Mouse (Mus musculus) ES-Bruce4 (cell line): Measurements from ENCODE around the gene Zfp385c.

Experiments used
- CTCF ChIP-seq: IDR thresholded peaks from one replicate; pipeline ENCODE4 v1.8.1; 2011; ENCODE audit warnings: low read depth, low read length
- EP300 ChIP-seq: IDR thresholded peaks from 2 replicates; pipeline ENCODE4 v1.6.1; 2011; ENCODE audit warnings: low read depth, low read length; ENCODE audit not compliant: insufficient read depth
- POLR2A ChIP-seq: IDR thresholded peaks from one replicate; pipeline ENCODE4 v1.8.1; 2011; ENCODE audit warnings: low read length; ENCODE audit not compliant: insufficient read depth

DNA sequence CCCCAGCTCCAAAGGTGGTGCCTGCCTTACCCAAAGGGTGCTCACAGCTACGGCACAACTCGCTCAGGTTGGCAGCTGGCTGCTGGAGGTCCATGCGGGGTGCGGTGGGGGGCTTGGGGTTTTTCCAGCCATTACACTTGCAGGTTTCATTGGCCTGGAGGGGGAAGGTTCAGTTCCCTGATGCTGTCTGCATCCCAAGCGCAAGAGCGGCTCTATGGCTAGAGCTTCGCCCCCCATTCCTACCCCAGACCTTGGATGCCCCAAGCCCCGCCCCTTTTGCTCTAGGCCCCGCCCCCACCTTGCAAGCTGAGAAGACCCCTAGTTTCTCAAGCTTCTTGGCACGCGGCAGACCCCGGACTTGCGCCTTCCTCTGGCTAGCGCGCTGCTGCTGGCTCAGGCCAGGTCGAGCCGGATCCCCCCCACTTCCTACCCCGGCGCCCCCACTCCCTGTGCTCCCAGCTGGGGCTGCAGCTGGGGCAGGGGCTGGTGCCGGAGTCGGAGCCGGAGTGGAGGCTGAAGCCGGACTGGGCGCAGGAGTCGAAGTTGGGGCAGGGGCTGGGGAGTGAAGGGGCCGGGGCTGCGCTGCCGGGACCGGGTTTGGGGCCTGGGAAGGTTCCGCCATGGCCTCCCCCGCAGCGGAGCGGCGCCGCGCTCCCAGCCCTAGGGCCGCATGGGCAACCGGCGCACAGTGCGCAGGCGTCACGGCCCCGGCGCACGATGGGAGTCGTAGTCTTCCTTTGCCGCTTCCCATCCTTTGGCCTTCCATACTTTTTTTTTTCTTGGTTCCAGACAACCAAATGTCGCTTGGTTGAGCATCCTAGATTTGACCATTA is 19.7 kb upstream of the Zfp385c start, which contains the start of gene Kat2a:
- TF ChIP-seq CTCF (no peak), POLR2A (no peak), EP300 (no peak)
